Mouse (Mus musculus) lung, postnatal 0 days (tissue): ENCODE results near the gene Rhob. TPM values are rescaled to one million over a fixed set of nuclear protein-coding genes. Genes with fewer than 3 reads are reported as not detected.
A peak's percentile ranks its signal among the peaks of the same experiment; 100 is the strongest.

ENCODE experiments used
- ATAC-seq: fragments of 200-750 bp; cut with Nextera tagmentation; 2 replicates; pipeline ENCODE4 v1.8.0; 2017; ENCODE audit warnings: moderate library complexity
- DNase-seq: peaks from one replicate; pipeline ENCODE4 v3.0.0-alpha.2; 2016; ENCODE audit warnings: low spot score
- H3K27ac ChIP-seq: fragments of 300-500 bp; sonication (generic); 2 replicates; pipeline ENCODE4 v1.5.1; 2014; ENCODE audit warnings: antibody characterized with exemption, mild to moderate bottlenecking, low read length, mixed read lengths
- H3K27me3 ChIP-seq: fragments of 300-500 bp; sonication (generic); replicated peaks from 2 replicates; pipeline ENCODE4 v1.6.1; 2014; ENCODE audit warnings: low read length, mixed read lengths; ENCODE audit not compliant: insufficient read depth
- H3K36me3 ChIP-seq: fragments of 300-500 bp; sonication (generic); 2 replicates; pipeline ENCODE4 v1.6.1; 2014; ENCODE audit warnings: low read length, mixed read lengths; ENCODE audit not compliant: insufficient read depth
- H3K4me1 ChIP-seq: fragments of 300-500 bp; sonication (generic); 2 replicates; pipeline ENCODE4 v1.6.1; 2014; ENCODE audit warnings: antibody characterized with exemption, low read depth, low read length, mixed read lengths; ENCODE audit not compliant: insufficient read depth
- H3K4me2 ChIP-seq: fragments of 300-500 bp; sonication (generic); replicated peaks from 2 replicates; pipeline ENCODE4 v1.6.1; 2014; ENCODE audit warnings: low read depth, mild to moderate bottlenecking, low read length, moderate library complexity, mixed read lengths
- H3K4me3 ChIP-seq: fragments of 300-500 bp; sonication (generic); 2 replicates; pipeline ENCODE4 v1.5.1; 2014; ENCODE audit warnings: low read depth, low read length
- H3K9ac ChIP-seq: fragments of 300-500 bp; sonication (generic); replicated peaks from 2 replicates; pipeline ENCODE4 v1.6.1; 2014; ENCODE audit warnings: low read depth, mild to moderate bottlenecking
- H3K9me3 ChIP-seq: fragments of 300-500 bp; sonication (generic); 2 replicates; pipeline ENCODE4 v1.6.1; 2016; ENCODE audit warnings: low read length, mixed read lengths
- CTCF ChIP-seq: IDR thresholded peaks from 2 replicates; pipeline ENCODE4 v1.5.1; 2016; ENCODE audit warnings: antibody characterized with exemption, mild to moderate bottlenecking
- EP300 ChIP-seq: IDR thresholded peaks from 2 replicates; pipeline ENCODE4 v1.6.1; 2016; ENCODE audit warnings: antibody characterized with exemption, mild to moderate bottlenecking, control low read depth
- WGBS: fragments of 180-500 bp; shearing (Covaris S2); extraction: QIAGEN DNeasy Blood & Tissue Kit; methylation state at CpG from one replicate; pipeline ENCODE4 v1.1.7; 2014; 5-methylcytosine and 5-hydroxymethylcytosine counted together
- polyA plus RNA-seq: library from polyadenylated mRNA; unstranded; fragments of >200 nt; fragmentation: Nextera tagmentation; extraction: Ambion mirVana; gene quantifications from 2 replicates; pipeline ENCODE4 v1.2.1, GENCODE M21; 2015

Gene Rhob
- polyA plus RNA-seq, 1 experiment from 2014 or later = 77.6 TPM

DNA sequence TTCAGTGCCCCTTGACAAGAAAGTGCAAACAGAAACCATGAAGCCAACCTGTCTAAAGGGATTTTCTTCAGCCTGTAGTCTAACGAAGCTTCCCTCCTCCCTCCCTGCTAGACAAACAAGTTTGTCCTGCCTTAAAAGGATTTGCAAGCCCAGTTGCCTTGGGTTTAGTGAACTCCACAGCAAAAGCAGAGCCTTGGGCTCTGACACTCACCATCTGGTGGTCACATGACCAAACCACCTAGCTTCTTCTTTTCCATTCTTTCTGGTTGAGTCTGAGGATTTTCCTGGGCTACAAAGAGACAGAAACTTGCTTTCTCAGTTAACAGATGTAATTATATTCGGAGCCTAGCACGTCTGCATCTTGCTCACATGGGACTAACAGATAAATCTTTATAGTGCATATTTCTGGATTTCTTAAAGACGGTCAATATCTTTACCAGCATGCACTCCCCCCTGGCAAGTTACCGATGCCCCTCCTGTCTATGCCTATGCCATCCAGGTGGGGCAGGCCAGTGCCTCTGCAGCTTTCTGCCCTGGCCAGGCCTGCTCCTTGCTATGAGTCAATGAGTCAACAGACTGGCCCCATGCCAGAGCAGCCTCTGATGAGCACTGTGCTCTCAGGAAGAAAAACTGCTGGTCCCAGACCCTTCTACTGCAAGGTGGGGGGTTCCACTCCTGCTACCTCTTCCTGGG, 11.7 kb downstream of the Rhob start:
- H3K9ac ChIP-seq = no peak overlapping the region
- WGBS = 59% methylated on average over 5 of the region's 5 CpGs
- peaks cover 3% of the 10 kb centered on the region; the same call in 1 of the 2 replicates for H3K4me1 ChIP-seq
- H3K27me3 ChIP-seq = no peaks in the 10 kb centered on the region
- H3K36me3 ChIP-seq = no peaks in the 10 kb centered on the region
- no peak overlapping the region for H3K4me2 ChIP-seq
- peak; percentile 77 for DNase-seq
- H3K9me3 ChIP-seq = no peaks in the 10 kb centered on the region
- no peak overlapping the region for H3K27ac ChIP-seq
- no peak for TF ChIP-seq EP300
- peak; percentile 34 for TF ChIP-seq CTCF
- no peak overlapping the region for H3K4me3 ChIP-seq
- ATAC-seq = peak; percentile 71

DNA sequence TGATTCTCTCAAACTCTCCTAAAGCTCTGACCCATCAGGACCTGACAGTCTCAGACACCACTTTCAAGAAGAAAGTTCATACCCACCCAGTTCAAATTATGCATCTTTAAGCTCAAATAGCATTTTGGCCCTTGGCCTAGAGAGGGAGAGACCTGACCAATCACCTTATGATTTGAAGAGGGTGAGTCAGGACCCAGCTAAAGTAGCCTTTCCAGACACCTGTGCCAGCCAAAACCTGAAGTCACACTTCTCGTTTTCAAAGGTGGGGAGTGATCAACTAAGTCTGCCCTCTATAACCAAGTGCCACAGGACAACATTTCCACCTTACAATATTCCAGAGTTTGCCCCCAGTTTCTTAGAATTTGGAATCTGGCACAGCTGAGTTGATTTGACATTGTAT, 12.5 kb downstream of the Rhob start:
- Histone ChIP-seq H3K4me3 (no peak overlapping the region), H3K4me1 (peaks cover 3% of the 10 kb centered on the region; the same call in 1 of the 2 replicates), H3K36me3 (no peaks in the 10 kb centered on the region), H3K9ac (no peak overlapping the region), H3K9me3 (no peaks in the 10 kb centered on the region), H3K27ac (no peak overlapping the region), H3K27me3 (no peaks in the 10 kb centered on the region), H3K4me2 (no peak overlapping the region)
- TF ChIP-seq EP300 (no peak), CTCF (no peak)
- ATAC-seq (peak; percentile 77), DNase-seq (peak; percentile 77)
- 41% methylated on average over 1 of the region's 1 CpGs for WGBS

DNA sequence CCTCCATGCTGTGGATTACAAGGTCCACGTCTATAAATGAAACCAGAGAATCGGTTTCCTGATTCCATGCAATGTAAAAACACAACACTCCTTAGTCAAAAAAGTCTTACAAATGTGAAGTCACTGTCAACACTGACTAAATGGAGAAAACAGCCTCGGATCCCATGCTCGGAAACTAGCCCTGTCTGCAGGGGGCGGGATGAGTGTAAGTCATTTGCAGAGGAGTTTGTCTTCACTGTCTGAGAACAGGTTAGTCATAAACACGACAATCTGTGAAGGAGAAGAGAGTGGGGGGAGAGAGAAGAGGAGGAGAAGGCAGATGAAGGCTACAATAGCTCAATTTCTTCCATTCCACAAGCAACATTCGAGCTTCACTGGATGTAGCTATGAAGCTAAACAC, 14.6 kb downstream of the Rhob start:
- Histone ChIP-seq H3K27me3 (no peaks in the 10 kb centered on the region), H3K27ac (no peak overlapping the region), H3K9me3 (no peaks in the 10 kb centered on the region), H3K4me1 (peaks cover 3% of the 10 kb centered on the region; the same call in 1 of the 2 replicates), H3K4me2 (no peak overlapping the region), H3K36me3 (no peaks in the 10 kb centered on the region), H3K4me3 (no peak overlapping the region), H3K9ac (no peak overlapping the region)
- ATAC-seq (no peak), DNase-seq (no peak)
- WGBS = 79% methylated on average over 7 of the region's 7 CpGs
- TF ChIP-seq EP300 (no peak), CTCF (no peak)

DNA sequence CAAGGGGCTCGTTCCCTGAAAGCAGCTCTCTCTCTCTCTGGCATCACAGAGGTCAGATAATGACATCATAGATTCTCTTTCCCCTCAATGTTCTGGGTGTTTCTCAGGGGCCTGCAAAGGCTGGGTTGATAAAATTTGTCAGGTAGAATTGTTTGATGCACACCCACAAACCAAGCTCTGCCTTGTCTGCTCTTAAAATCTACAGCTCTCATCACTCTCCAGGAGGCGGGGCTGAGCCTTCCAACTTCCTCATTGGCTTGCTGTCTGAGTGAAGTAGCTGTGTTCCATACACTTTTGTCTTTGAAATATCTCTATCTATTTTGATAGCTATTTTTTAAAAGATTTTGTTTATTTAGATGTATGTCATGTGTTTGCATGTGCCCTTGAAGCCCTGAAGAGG, 17.6 kb downstream of the Rhob start:
- no peak overlapping the region for H3K4me2 ChIP-seq
- TF ChIP-seq CTCF = no peak
- TF ChIP-seq EP300 = no peak
- 78% methylated on average over 2 of the region's 2 CpGs for WGBS
- no peaks in the 10 kb centered on the region for H3K4me1 ChIP-seq
- H3K4me3 ChIP-seq = no peak overlapping the region
- no peaks in the 10 kb centered on the region for H3K9me3 ChIP-seq
- no peak overlapping the region for H3K9ac ChIP-seq
- no peak overlapping the region for H3K27ac ChIP-seq
- no peaks in the 10 kb centered on the region for H3K36me3 ChIP-seq
- DNase-seq (no peak), ATAC-seq (no peak)
- no peaks in the 10 kb centered on the region for H3K27me3 ChIP-seq

DNA sequence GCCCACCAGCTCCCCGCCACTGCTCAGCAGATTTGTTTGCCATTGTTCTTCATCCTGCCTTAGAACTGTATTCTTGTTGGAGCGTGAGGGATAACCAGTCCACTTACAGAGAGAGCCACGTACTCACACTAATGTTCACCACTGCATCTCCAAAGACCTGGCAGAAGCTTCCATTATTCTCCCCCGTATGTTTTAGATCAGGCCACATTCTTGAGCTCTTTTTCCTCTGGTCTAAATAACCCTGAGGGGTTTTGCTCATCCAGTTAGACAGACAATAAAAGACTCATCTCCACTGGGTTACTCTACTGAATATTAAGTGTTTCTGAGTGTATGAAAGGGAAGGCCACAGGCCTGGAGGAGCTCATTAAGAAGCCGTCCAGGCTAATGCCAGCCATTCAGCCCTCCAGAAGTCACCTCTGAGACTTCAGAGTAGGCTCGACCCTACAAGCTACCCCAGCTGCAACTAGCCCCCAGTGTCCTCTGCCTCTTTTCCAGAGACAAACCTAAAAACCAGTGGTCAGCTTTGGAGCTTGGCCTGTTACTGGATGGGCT, 24.9 kb downstream of the Rhob start:
- ATAC-seq (no peak), DNase-seq (no peak)
- Histone ChIP-seq H3K9me3 (no peaks in the 10 kb centered on the region), H3K27ac (no peak overlapping the region), H3K4me3 (no peak overlapping the region), H3K36me3 (no peaks in the 10 kb centered on the region), H3K4me1 (peaks cover 11% of the 10 kb centered on the region; the same call in 1 of the 2 replicates), H3K9ac (no peak overlapping the region; the same call in 1 of the 2 replicates), H3K4me2 (no peak overlapping the region), H3K27me3 (no peaks in the 10 kb centered on the region)
- TF ChIP-seq CTCF = no peak
- no peak for TF ChIP-seq EP300
- WGBS = 57% methylated on average over 6 of the region's 6 CpGs

DNA sequence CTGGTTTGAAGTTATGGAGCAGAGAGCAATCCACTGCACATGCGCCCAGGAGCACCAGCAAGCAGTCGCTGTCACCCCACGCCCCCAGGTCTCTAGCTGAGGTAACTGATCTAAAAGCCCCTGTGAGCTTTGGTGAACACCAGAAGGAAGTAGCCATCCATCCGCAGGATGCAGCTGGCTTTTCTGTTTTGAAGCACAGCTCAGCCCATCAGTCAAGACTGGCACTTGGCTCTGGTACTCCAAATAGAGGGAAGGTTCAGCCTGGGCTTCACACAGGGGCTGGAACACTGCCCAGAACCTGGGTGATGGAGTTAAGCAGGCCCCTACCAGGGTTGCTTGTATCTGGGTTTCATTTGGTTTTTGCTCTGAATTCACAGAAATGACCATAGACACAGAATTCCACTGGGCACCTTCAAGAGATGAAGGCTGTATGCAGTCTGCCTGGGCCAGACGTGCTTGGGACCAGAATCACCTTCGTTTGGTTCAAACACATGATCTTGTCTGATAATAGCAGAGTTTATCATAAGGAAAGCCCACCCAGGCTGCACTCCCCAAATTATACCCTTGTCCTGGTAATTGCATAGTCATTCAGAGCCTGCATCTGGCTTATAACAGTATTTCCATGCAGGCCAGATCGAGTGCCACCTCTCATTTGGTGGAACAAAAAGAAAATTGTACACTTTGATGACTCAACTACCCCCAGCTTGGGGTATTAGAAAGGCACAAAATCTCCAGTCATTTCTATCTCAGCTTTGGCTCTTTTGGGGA, 27.0 kb downstream of the Rhob start:
- 45% methylated on average over 7 of the region's 7 CpGs for WGBS
- no peaks in the 10 kb centered on the region for H3K9me3 ChIP-seq
- no peak overlapping the region for H3K4me2 ChIP-seq
- peak; percentile 76 for ATAC-seq
- no peak overlapping the region for H3K9ac ChIP-seq
- no peaks in the 10 kb centered on the region for H3K27me3 ChIP-seq
- no peak overlapping the region for H3K27ac ChIP-seq
- H3K4me3 ChIP-seq = no peak overlapping the region
- H3K4me1 ChIP-seq = peaks cover 14% of the 10 kb centered on the region; the same call in 1 of the 2 replicates
- H3K36me3 ChIP-seq = no peaks in the 10 kb centered on the region
- TF ChIP-seq EP300 (peak; percentile 50; the same call in 1 of the 2 replicates), CTCF (no peak)
- DNase-seq = peak; percentile 62
